Mouse (Mus musculus): ENCODE measurements around the gene Stra6. TPM values are rescaled to one million over a fixed set of nuclear protein-coding genes. Genes with fewer than 3 reads are reported as not detected.
A peak's percentile ranks its signal among the peaks of the same experiment; 100 is the strongest.

The Stra6 gene
- polyA plus RNA-seq, 1 experiment from 2014 or later = 6.0 TPM

DNA sequence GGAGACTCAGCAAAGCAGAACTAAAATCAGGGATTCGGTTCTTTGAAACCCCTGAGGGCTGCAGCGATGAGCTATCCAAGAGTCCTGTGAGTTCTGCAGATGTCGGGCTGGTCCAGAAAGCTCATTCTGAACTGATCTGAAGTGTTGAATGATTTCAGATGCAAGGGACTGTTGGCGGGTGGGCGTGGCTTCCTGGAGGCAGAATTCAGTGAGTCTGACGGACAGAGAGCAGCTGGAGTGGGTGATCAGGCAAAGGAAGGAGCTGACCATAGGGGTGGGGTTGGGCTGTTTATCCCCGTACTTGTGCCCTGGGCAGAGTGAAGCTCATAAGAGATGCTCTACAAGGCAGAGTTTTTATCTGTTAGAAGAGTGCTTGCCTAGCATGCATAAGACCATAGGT lies 79.8 kb downstream of the Stra6 start:
- Histone ChIP-seq H3K9ac (replicated peaks; ENCODE audit: low read depth, low read length) (no peak overlapping the region), H3K4me3 (ENCODE audit: low read depth, low read length) (no peak overlapping the region), H3K27ac (ENCODE audit: low read depth, low read length) (no peak overlapping the region), H3K9me3 (ENCODE audit: control insufficient read depth, low read length) (no peaks in the 10 kb centered on the region), H3K27me3 (ENCODE audit: control insufficient read depth, insufficient read depth, low read length) (no peaks in the 10 kb centered on the region), H3K4me1 (ENCODE audit: control insufficient read depth, insufficient read depth, low read length) (no peaks in the 10 kb centered on the region), H3K4me2 (ENCODE audit: low read depth, low read length) (no peak overlapping the region), H3K36me3 (ENCODE audit: control insufficient read depth, insufficient read depth, low read length) (no peaks in the 10 kb centered on the region)
- no peak for ATAC-seq (ENCODE audit: low read depth)
- 50% methylated on average over 7 of the region's 7 CpGs for WGBS

DNA sequence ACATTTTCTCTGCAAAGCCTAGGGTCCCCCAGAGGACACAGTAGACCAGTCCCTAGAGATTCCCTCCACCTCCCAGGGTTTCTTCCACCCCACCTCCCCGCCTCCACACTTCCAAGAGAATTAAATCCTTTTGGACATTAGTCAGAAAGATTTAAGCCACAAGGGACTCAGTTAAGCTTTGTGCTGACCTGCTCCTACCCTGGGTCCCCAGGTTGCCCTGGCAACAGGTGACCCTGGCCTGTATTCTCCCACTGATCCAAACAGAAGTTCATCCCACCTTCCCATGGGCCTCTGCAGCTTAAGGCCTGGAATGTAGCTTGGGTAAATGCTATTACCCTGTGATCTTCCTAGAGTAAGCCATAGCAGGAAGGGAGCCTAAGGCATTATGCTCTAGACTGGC lies 81.1 kb downstream of the Stra6 start:
- H3K27me3 ChIP-seq (ENCODE audit: control insufficient read depth, insufficient read depth, low read length) = no peaks in the 10 kb centered on the region
- WGBS = 50% methylated on average over 1 of the region's 1 CpGs

DNA sequence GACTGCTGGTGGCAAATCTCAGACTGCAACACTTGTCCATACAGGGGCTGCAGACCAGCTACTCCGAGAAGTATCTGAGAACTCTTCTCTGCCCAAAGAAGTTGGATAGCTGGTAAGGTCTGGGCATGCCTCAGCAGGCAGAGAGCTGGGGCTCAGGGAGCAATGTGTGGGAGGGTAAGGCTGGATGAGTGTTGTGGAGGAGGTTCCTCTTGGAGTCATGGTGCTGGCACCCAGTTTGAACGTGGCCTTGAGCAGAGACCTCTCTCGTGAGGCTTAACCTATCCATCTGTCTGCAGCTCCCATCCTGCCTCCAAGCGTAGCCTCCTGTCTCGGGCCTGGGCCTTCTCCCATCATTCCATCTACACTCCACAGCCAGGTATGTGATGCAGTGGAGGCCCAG lies 81.8 kb downstream of the Stra6 start:
- H3K36me3 ChIP-seq (ENCODE audit: control insufficient read depth, insufficient read depth, low read length) = no peaks in the 10 kb centered on the region
- H3K4me2 ChIP-seq (ENCODE audit: low read depth, low read length) = no peak overlapping the region
- no peak for ATAC-seq (ENCODE audit: low read depth)
- H3K4me3 ChIP-seq (ENCODE audit: low read depth, low read length) = no peak overlapping the region
- H3K27ac ChIP-seq (ENCODE audit: low read depth, low read length) = no peak overlapping the region
- no peak overlapping the region for H3K9ac ChIP-seq (replicated peaks; ENCODE audit: low read depth, low read length)
- H3K4me1 ChIP-seq (ENCODE audit: control insufficient read depth, insufficient read depth, low read length) = no peaks in the 10 kb centered on the region
- H3K27me3 ChIP-seq (ENCODE audit: control insufficient read depth, insufficient read depth, low read length) = no peaks in the 10 kb centered on the region
- WGBS = 87% methylated on average over 5 of the region's 5 CpGs
- no peaks in the 10 kb centered on the region for H3K9me3 ChIP-seq (ENCODE audit: control insufficient read depth, low read length)

More for the DNA sequence above, 81.1 kb downstream of the Stra6 start:
- Histone ChIP-seq H3K9me3 (ENCODE audit: control insufficient read depth, low read length) (no peaks in the 10 kb centered on the region), H3K36me3 (ENCODE audit: control insufficient read depth, insufficient read depth, low read length) (no peaks in the 10 kb centered on the region), H3K27ac (ENCODE audit: low read depth, low read length) (no peak overlapping the region), H3K9ac (replicated peaks; ENCODE audit: low read depth, low read length) (no peak overlapping the region), H3K4me1 (ENCODE audit: control insufficient read depth, insufficient read depth, low read length) (no peaks in the 10 kb centered on the region), H3K4me2 (ENCODE audit: low read depth, low read length) (no peak overlapping the region), H3K4me3 (ENCODE audit: low read depth, low read length) (no peak overlapping the region)
- ATAC-seq (ENCODE audit: low read depth) = no peak

- no peaks in the 10 kb centered on the region for H3K36me3 ChIP-seq (ENCODE audit: control insufficient read depth, insufficient read depth, low read length)
- H3K4me3 ChIP-seq (ENCODE audit: low read depth, low read length) = no peak overlapping the region
- 71% methylated on average over 2 of the region's 2 CpGs for WGBS
- ATAC-seq (ENCODE audit: low read depth) = no peak
- no peaks in the 10 kb centered on the region for H3K9me3 ChIP-seq (ENCODE audit: control insufficient read depth, low read length)
- H3K27ac ChIP-seq (ENCODE audit: low read depth, low read length) = no peak overlapping the region
- H3K4me1 ChIP-seq (ENCODE audit: control insufficient read depth, insufficient read depth, low read length) = no peaks in the 10 kb centered on the region
- H3K4me2 ChIP-seq (ENCODE audit: low read depth, low read length) = no peak overlapping the region
- H3K27me3 ChIP-seq (ENCODE audit: control insufficient read depth, insufficient read depth, low read length) = no peaks in the 10 kb centered on the region
- no peak overlapping the region for H3K9ac ChIP-seq (replicated peaks; ENCODE audit: low read depth, low read length)
Observed at GRCm38 (mm10) chr9:58148806-58149205, 85.2 kb downstream of the Stra6 start.

GRCm38 (mm10) chr9:58150733-58151361 lies 87.3 kb downstream of the Stra6 start:
- H3K4me3 ChIP-seq (ENCODE audit: low read depth, low read length) = no peak overlapping the region
- H3K4me1 ChIP-seq (ENCODE audit: control insufficient read depth, insufficient read depth, low read length) = 0 out of 2 replicates have a peak, but pooled peaks cover 3% of the 10 kb centered on the region
- H3K9ac ChIP-seq (replicated peaks; ENCODE audit: low read depth, low read length) = no peak overlapping the region
- ATAC-seq (ENCODE audit: low read depth) = no peak
- no peaks in the 10 kb centered on the region for H3K27me3 ChIP-seq (ENCODE audit: control insufficient read depth, insufficient read depth, low read length)
- no peaks in the 10 kb centered on the region for H3K36me3 ChIP-seq (ENCODE audit: control insufficient read depth, insufficient read depth, low read length)
- WGBS = 63% methylated on average over 4 of the region's 4 CpGs
- no peaks in the 10 kb centered on the region for H3K9me3 ChIP-seq (ENCODE audit: control insufficient read depth, low read length)
- H3K4me2 ChIP-seq (ENCODE audit: low read depth, low read length) = no peak overlapping the region
- H3K27ac ChIP-seq (ENCODE audit: low read depth, low read length) = no peak overlapping the region

GRCm38 (mm10) chr9:58153095-58153494 lies 89.5 kb downstream of the Stra6 start:
- H3K4me2 ChIP-seq (ENCODE audit: low read depth, low read length) = no peak overlapping the region
- H3K9ac ChIP-seq (replicated peaks; ENCODE audit: low read depth, low read length) = no peak overlapping the region
- H3K4me3 ChIP-seq (ENCODE audit: low read depth, low read length) = no peak overlapping the region
- ATAC-seq (ENCODE audit: low read depth) = no peak
- H3K4me1 ChIP-seq (ENCODE audit: control insufficient read depth, insufficient read depth, low read length) = 0 out of 2 replicates have a peak, but pooled peaks cover 4% of the 10 kb centered on the region
- no peaks in the 10 kb centered on the region for H3K27me3 ChIP-seq (ENCODE audit: control insufficient read depth, insufficient read depth, low read length)
- no peak overlapping the region for H3K27ac ChIP-seq (ENCODE audit: low read depth, low read length)
- no peaks in the 10 kb centered on the region for H3K9me3 ChIP-seq (ENCODE audit: control insufficient read depth, low read length)
- H3K36me3 ChIP-seq (ENCODE audit: control insufficient read depth, insufficient read depth, low read length) = no peaks in the 10 kb centered on the region
- 70% methylated on average over 3 of the region's 3 CpGs for WGBS

DNA sequence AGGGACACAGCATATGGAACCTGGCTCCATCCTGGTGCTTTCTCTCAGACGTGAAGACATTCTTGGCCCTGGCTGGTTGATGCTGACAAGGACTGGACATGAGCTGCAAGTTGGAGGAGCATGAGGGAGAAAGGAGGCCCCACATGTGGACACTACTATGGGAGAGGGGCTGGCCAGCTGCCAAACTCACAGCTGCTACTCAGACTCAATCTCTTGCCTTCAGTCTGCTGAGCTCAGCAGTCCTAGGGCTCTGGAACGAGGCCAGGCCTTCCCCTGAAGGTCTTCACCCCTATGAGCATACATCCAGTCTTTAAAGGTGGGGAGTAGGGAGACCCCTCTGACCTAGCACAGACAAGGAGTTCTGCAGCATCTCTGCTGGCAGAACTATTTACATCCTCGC lies 91.8 kb downstream of the Stra6 start:
- 0 out of 2 replicates have a peak, but pooled peaks have one; percentile 42 for ATAC-seq (ENCODE audit: low read depth)
- WGBS = 41% methylated on average over 3 of the region's 3 CpGs
- no peak overlapping the region for H3K9ac ChIP-seq (replicated peaks; ENCODE audit: low read depth, low read length)

DNA sequence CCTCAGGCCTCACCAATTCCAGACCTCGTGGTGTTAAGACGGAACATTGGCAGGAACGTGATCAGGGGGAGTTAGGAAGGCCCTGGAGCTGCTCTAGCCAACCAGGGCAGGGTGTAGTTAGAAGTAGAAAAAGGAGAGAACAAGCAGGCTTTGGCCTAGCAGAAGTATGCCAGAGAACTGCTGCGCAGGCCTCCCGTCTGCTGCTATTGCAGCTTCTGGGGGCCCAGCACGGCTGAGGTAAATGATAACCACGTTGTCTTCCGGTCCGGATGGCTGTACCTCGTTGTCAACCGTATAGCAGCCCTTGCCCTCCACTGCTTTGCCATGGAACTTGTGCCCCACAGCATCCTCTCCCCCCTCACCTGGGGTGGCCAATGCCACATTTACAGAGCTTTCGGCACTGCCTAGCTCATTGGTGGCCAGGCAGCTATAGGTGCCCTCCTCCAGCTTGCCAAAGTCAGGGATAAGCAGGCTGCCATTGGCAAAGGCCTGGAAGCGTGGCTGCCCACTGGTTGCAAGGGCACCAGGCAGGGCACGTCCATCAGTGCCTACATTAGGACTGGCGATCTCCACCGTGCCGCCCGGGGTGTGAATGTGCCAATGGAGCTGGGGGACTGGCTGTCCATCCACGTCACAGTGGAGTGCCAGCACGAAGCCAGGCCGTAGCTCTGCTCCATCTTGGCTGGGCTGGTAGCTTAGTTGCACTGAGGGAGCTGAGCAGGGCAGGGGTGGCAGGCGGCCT lies 93.4 kb downstream of the Stra6 start:
- Histone ChIP-seq H3K27ac (ENCODE audit: low read depth, low read length) (no peak overlapping the region), H3K9me3 (ENCODE audit: control insufficient read depth, low read length) (no peaks in the 10 kb centered on the region), H3K4me3 (ENCODE audit: low read depth, low read length) (no peak overlapping the region), H3K4me2 (ENCODE audit: low read depth, low read length) (no peak overlapping the region; the same call in 1 of the 2 replicates), H3K4me1 (ENCODE audit: control insufficient read depth, insufficient read depth, low read length) (0 out of 2 replicates have a peak, but pooled peaks cover 4% of the 10 kb centered on the region), H3K9ac (replicated peaks; ENCODE audit: low read depth, low read length) (no peak overlapping the region), H3K27me3 (ENCODE audit: control insufficient read depth, insufficient read depth, low read length) (no peaks in the 10 kb centered on the region), H3K36me3 (ENCODE audit: control insufficient read depth, insufficient read depth, low read length) (no peaks in the 10 kb centered on the region)
- 92% methylated on average over 22 of the region's 22 CpGs for WGBS
- ATAC-seq (ENCODE audit: low read depth) = no peak

More for the DNA sequence above, 91.8 kb downstream of the Stra6 start:
- no peaks in the 10 kb centered on the region for H3K27me3 ChIP-seq (ENCODE audit: control insufficient read depth, insufficient read depth, low read length)
- no peaks in the 10 kb centered on the region for H3K36me3 ChIP-seq (ENCODE audit: control insufficient read depth, insufficient read depth, low read length)
- H3K27ac ChIP-seq (ENCODE audit: low read depth, low read length) = 0 out of 2 replicates have a peak overlapping the region, but pooled peaks have one; percentile 16
- no peak overlapping the region for H3K4me3 ChIP-seq (ENCODE audit: low read depth, low read length)
- 0 out of 2 replicates have a peak, but pooled peaks cover 4% of the 10 kb centered on the region for H3K4me1 ChIP-seq (ENCODE audit: control insufficient read depth, insufficient read depth, low read length)
- H3K9me3 ChIP-seq (ENCODE audit: control insufficient read depth, low read length) = no peaks in the 10 kb centered on the region
- no peak overlapping the region for H3K4me2 ChIP-seq (ENCODE audit: low read depth, low read length)

DNA sequence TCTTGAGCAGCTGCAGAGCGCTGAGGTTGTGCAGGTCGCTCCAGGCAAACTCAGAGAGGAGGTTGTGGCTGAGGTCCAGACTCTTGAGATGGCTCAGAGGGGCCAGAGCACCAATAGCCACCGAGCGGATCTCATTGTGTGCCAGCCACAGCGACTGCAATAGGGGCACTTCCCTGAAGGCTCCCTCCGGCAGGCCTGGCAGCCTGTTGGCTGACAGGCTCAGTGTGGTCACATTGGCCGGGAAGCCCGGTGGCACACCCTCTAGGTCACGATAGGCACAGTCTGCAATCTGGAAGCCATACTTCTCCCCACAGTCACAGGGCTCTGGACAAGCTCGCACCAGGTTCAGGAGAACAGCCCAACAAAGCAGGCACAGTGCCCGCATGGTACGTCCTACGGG lies 94.2 kb downstream of the Stra6 start:
- H3K9ac ChIP-seq (replicated peaks; ENCODE audit: low read depth, low read length) = no peak overlapping the region; the same call in 1 of the 2 replicates
- 0 out of 2 replicates have a peak, but pooled peaks cover 4% of the 10 kb centered on the region for H3K4me1 ChIP-seq (ENCODE audit: control insufficient read depth, insufficient read depth, low read length)
- H3K36me3 ChIP-seq (ENCODE audit: control insufficient read depth, insufficient read depth, low read length) = no peaks in the 10 kb centered on the region
- H3K27me3 ChIP-seq (ENCODE audit: control insufficient read depth, insufficient read depth, low read length) = no peaks in the 10 kb centered on the region
- H3K9me3 ChIP-seq (ENCODE audit: control insufficient read depth, low read length) = no peaks in the 10 kb centered on the region
- peak overlapping the region; percentile 22; the same call in 1 of the 2 replicates for H3K27ac ChIP-seq (ENCODE audit: low read depth, low read length)
- no peak overlapping the region for H3K4me2 ChIP-seq (ENCODE audit: low read depth, low read length)
- WGBS = 81% methylated on average over 13 of the region's 13 CpGs
- no peak for ATAC-seq (ENCODE audit: low read depth)
- peak overlapping the region; percentile 5; the same call in 1 of the 2 replicates for H3K4me3 ChIP-seq (ENCODE audit: low read depth, low read length)
